Mouse (Mus musculus): ENCODE results near the gene Antxr2. TPM values are rescaled to one million over a fixed set of nuclear protein-coding genes. Genes with fewer than 3 reads are reported as not detected.
A peak's percentile ranks its signal among the peaks of the same experiment; 100 is the strongest.

Gene Antxr2
- polyA plus RNA-seq, 1 experiment from 2014 or later: 19.7 TPM

- Histone ChIP-seq H3K36me3 (no peaks in the 10 kb centered on the region), H3K4me1 (no peaks in the 10 kb centered on the region), H3K4me3 (replicated peaks) (no peak overlapping the region), H3K9ac (no peak overlapping the region), H3K27ac (no peak overlapping the region), H3K9me3 (no peaks in the 10 kb centered on the region), H3K27me3 (replicated peaks) (no peaks in the 10 kb centered on the region), H3K4me2 (no peak overlapping the region)
- WGBS: 96% methylated on average over 9 of the region's 9 CpGs
- no peak for ATAC-seq (ENCODE audit: insufficient read depth, low FRiP score, low read depth)
Observed at GRCm38 (mm10) chr5:97983375-97983774, 47.5 kb downstream of the Antxr2 start.

- H3K4me3 ChIP-seq (replicated peaks): no peak overlapping the region
- no peaks in the 10 kb centered on the region for H3K36me3 ChIP-seq
- no peak overlapping the region for H3K27ac ChIP-seq
- no peak overlapping the region for H3K9ac ChIP-seq
- no peaks in the 10 kb centered on the region for H3K27me3 ChIP-seq (replicated peaks)
- no peaks in the 10 kb centered on the region for H3K9me3 ChIP-seq
- 60% methylated on average over 14 of the region's 14 CpGs for WGBS
- H3K4me1 ChIP-seq: no peaks in the 10 kb centered on the region
- ATAC-seq (ENCODE audit: insufficient read depth, low FRiP score, low read depth): no peak
- 0 out of 2 replicates have a peak overlapping the region, but pooled peaks have one; percentile 21 for H3K4me2 ChIP-seq
Observed at GRCm38 (mm10) chr5:97980472-97980871, 50.4 kb downstream of the Antxr2 start.

GRCm38 (mm10) chr5:97973293-97973692, 57.5 kb downstream of the Antxr2 start:
- Histone ChIP-seq H3K9ac (no peak overlapping the region), H3K27ac (no peak overlapping the region), H3K9me3 (no peaks in the 10 kb centered on the region), H3K36me3 (peaks cover 4% of the 10 kb centered on the region; the same call in 1 of the 2 replicates), H3K4me3 (replicated peaks) (no peak overlapping the region), H3K27me3 (replicated peaks) (no peaks in the 10 kb centered on the region), H3K4me1 (no peaks in the 10 kb centered on the region), H3K4me2 (no peak overlapping the region)
- WGBS: 68% methylated on average over 1 of the region's 1 CpGs
- ATAC-seq (ENCODE audit: insufficient read depth, low FRiP score, low read depth): no peak

GRCm38 (mm10) chr5:97972029-97972428, 58.8 kb downstream of the Antxr2 start:
- H3K27me3 ChIP-seq (replicated peaks): no peaks in the 10 kb centered on the region
- H3K9ac ChIP-seq: no peak overlapping the region
- H3K4me2 ChIP-seq: no peak overlapping the region
- H3K9me3 ChIP-seq: no peaks in the 10 kb centered on the region
- H3K4me1 ChIP-seq: no peaks in the 10 kb centered on the region
- H3K4me3 ChIP-seq (replicated peaks): no peak overlapping the region
- ATAC-seq (ENCODE audit: insufficient read depth, low FRiP score, low read depth): no peak
- WGBS: 86% methylated on average over 4 of the region's 4 CpGs
- H3K27ac ChIP-seq: no peak overlapping the region
- peaks cover 4% of the 10 kb centered on the region; the same call in 1 of the 2 replicates for H3K36me3 ChIP-seq

GRCm38 (mm10) chr5:97971236-97971635, 59.6 kb downstream of the Antxr2 start:
- H3K27ac ChIP-seq: no peak overlapping the region
- no peaks in the 10 kb centered on the region for H3K4me1 ChIP-seq
- no peak for ATAC-seq (ENCODE audit: insufficient read depth, low FRiP score, low read depth)
- H3K9ac ChIP-seq: no peak overlapping the region
- H3K36me3 ChIP-seq: peaks cover 4% of the 10 kb centered on the region; the same call in 1 of the 2 replicates
- no peaks in the 10 kb centered on the region for H3K27me3 ChIP-seq (replicated peaks)
- 35% methylated on average over 3 of the region's 3 CpGs for WGBS
- H3K4me3 ChIP-seq (replicated peaks): no peak overlapping the region
- no peak overlapping the region for H3K4me2 ChIP-seq
- H3K9me3 ChIP-seq: no peaks in the 10 kb centered on the region

GRCm38 (mm10) chr5:97967044-97967443, 63.8 kb downstream of the Antxr2 start:
- Histone ChIP-seq H3K27ac (no peak overlapping the region), H3K4me3 (replicated peaks) (no peak overlapping the region), H3K36me3 (no peaks in the 10 kb centered on the region), H3K4me2 (no peak overlapping the region), H3K9me3 (no peaks in the 10 kb centered on the region), H3K27me3 (replicated peaks) (no peaks in the 10 kb centered on the region), H3K4me1 (no peaks in the 10 kb centered on the region), H3K9ac (no peak overlapping the region)
- 74% methylated on average over 5 of the region's 5 CpGs for WGBS
- no peak for ATAC-seq (ENCODE audit: insufficient read depth, low FRiP score, low read depth)

GRCm38 (mm10) chr5:97966101-97966500, 64.7 kb downstream of the Antxr2 start:
- Histone ChIP-seq H3K9ac (no peak overlapping the region), H3K27ac (no peak overlapping the region), H3K4me1 (no peaks in the 10 kb centered on the region), H3K4me3 (replicated peaks) (no peak overlapping the region), H3K4me2 (no peak overlapping the region), H3K9me3 (no peaks in the 10 kb centered on the region), H3K36me3 (no peaks in the 10 kb centered on the region), H3K27me3 (replicated peaks) (no peaks in the 10 kb centered on the region)
- no peak for ATAC-seq (ENCODE audit: insufficient read depth, low FRiP score, low read depth)

- no peak overlapping the region for H3K4me3 ChIP-seq (replicated peaks)
- 69% methylated on average over 2 of the region's 2 CpGs for WGBS
- H3K36me3 ChIP-seq: 0 out of 2 replicates have a peak, but pooled peaks cover 3% of the 10 kb centered on the region
Observed at GRCm38 (mm10) chr5:97964444-97964843, 66.4 kb downstream of the Antxr2 start.

GRCm38 (mm10) chr5:97962512-97962911, 68.3 kb downstream of the Antxr2 start:
- Histone ChIP-seq H3K36me3 (0 out of 2 replicates have a peak, but pooled peaks cover 3% of the 10 kb centered on the region), H3K9me3 (no peaks in the 10 kb centered on the region), H3K27me3 (replicated peaks) (no peaks in the 10 kb centered on the region), H3K4me1 (no peaks in the 10 kb centered on the region), H3K4me2 (no peak overlapping the region), H3K4me3 (replicated peaks) (no peak overlapping the region), H3K27ac (no peak overlapping the region), H3K9ac (no peak overlapping the region)
- no peak for ATAC-seq (ENCODE audit: insufficient read depth, low FRiP score, low read depth)
- 77% methylated on average over 3 of the region's 3 CpGs for WGBS

More at GRCm38 (mm10) chr5:97964444-97964843, 66.4 kb downstream of the Antxr2 start:
- Histone ChIP-seq H3K4me2 (no peak overlapping the region), H3K27ac (no peak overlapping the region), H3K4me1 (no peaks in the 10 kb centered on the region), H3K27me3 (replicated peaks) (no peaks in the 10 kb centered on the region), H3K9ac (no peak overlapping the region), H3K9me3 (no peaks in the 10 kb centered on the region)
- no peak for ATAC-seq (ENCODE audit: insufficient read depth, low FRiP score, low read depth)

GRCm38 (mm10) chr5:97961786-97962185, 69.1 kb downstream of the Antxr2 start:
- no peak for ATAC-seq (ENCODE audit: insufficient read depth, low FRiP score, low read depth)
- Histone ChIP-seq H3K4me3 (replicated peaks) (no peak overlapping the region), H3K27ac (no peak overlapping the region), H3K4me1 (no peaks in the 10 kb centered on the region), H3K4me2 (no peak overlapping the region), H3K9ac (no peak overlapping the region), H3K27me3 (replicated peaks) (no peaks in the 10 kb centered on the region), H3K36me3 (0 out of 2 replicates have a peak, but pooled peaks cover 3% of the 10 kb centered on the region), H3K9me3 (no peaks in the 10 kb centered on the region)
- WGBS: 79% methylated on average over 7 of the region's 7 CpGs

GRCm38 (mm10) chr5:97959651-97960050, 71.2 kb downstream of the Antxr2 start:
- H3K4me3 ChIP-seq (replicated peaks): no peak overlapping the region
- H3K4me1 ChIP-seq: no peaks in the 10 kb centered on the region
- H3K27me3 ChIP-seq (replicated peaks): no peaks in the 10 kb centered on the region
- H3K9ac ChIP-seq: no peak overlapping the region
- no peak; the same call in 1 of the 2 replicates for ATAC-seq (ENCODE audit: insufficient read depth, low FRiP score, low read depth)
- no peak overlapping the region for H3K27ac ChIP-seq
- WGBS: 48% methylated on average over 2 of the region's 2 CpGs
- no peak overlapping the region for H3K4me2 ChIP-seq
- no peaks in the 10 kb centered on the region for H3K9me3 ChIP-seq
- H3K36me3 ChIP-seq: 0 out of 2 replicates have a peak, but pooled peaks cover 3% of the 10 kb centered on the region

- H3K27me3 ChIP-seq (replicated peaks): no peaks in the 10 kb centered on the region
- no peaks in the 10 kb centered on the region for H3K9me3 ChIP-seq
- no peak overlapping the region for H3K4me3 ChIP-seq (replicated peaks)
- no peak overlapping the region for H3K4me2 ChIP-seq
- H3K27ac ChIP-seq: no peak overlapping the region
- H3K36me3 ChIP-seq: 0 out of 2 replicates have a peak, but pooled peaks cover 3% of the 10 kb centered on the region
- H3K4me1 ChIP-seq: no peaks in the 10 kb centered on the region
- H3K9ac ChIP-seq: no peak overlapping the region
- WGBS: 81% methylated on average over 3 of the region's 3 CpGs
- no peak for ATAC-seq (ENCODE audit: insufficient read depth, low FRiP score, low read depth)
Observed at GRCm38 (mm10) chr5:97959010-97959409, 71.8 kb downstream of the Antxr2 start.

- Histone ChIP-seq H3K27me3 (replicated peaks) (no peaks in the 10 kb centered on the region), H3K9ac (no peak overlapping the region), H3K4me3 (replicated peaks) (no peak overlapping the region), H3K4me1 (no peaks in the 10 kb centered on the region), H3K9me3 (no peaks in the 10 kb centered on the region), H3K27ac (no peak overlapping the region), H3K36me3 (0 out of 2 replicates have a peak, but pooled peaks cover 3% of the 10 kb centered on the region), H3K4me2 (no peak overlapping the region)
- ATAC-seq (ENCODE audit: insufficient read depth, low FRiP score, low read depth): no peak
- 79% methylated on average over 5 of the region's 5 CpGs for WGBS
Observed at GRCm38 (mm10) chr5:97957501-97957900, 73.3 kb downstream of the Antxr2 start.
